Mouse (Mus musculus) ovary, postnatal 36 days (tissue): ENCODE measurements around the gene Slc35b4.
A peak's percentile ranks its signal among the peaks of the same experiment; 100 is the strongest.

Source experiments
- DNase-seq: peaks from one replicate; pipeline ENCODE4 v3.0.0; 2022; ENCODE audit warnings: low spot score, mixed read lengths

Slc35b4 gene

DNA sequence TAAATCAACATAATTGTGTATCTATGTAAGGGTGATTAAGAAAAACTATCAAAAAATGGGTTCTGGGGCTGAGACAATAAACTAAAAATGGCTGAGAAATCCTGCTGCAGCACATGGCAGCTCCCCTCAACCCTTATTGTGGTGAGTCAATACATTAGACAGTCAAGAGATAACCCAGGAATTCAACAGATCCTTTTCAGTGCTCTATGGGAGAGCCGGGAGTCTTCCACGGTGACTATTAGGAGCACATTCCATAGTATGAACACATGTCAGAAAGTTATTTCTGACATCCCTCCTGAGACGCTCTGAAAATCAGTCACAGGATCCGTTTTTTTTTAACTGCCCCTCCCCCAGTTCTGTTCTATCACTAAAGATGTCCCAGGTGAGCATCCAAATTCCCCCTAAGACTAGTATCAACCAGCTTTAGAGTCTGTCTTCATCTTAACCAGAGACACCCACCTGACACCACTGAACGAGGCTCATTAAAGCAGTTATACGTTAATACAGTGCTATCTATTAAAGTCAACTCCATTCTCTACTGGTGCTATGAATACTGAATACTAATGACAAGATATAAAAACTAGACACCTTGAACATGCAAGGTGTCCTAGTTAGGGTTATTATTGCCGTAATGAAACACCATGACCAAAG is 5.9 kb downstream of the Slc35b4 start:
- DNase-seq = no peak

DNA sequence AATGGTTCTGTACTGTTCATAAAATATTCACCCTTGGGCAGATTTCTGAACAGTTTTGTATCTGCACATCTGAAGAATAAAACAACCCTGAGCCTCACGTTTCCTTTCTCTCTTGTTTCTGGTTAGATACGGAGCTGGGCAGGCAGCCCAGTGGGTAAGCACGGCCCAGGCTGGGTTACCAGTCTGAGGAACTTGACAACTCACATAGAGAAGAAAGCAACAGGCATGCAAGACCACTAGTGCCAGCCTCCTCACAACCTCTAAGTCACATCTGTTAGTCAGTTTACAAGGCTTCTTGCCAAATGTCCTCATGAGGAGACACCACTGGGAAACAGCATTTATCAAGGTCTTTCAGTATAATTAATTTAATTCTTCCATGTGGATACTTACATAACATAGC is 8.1 kb downstream of the Slc35b4 start:
- DNase-seq = no peak

DNA sequence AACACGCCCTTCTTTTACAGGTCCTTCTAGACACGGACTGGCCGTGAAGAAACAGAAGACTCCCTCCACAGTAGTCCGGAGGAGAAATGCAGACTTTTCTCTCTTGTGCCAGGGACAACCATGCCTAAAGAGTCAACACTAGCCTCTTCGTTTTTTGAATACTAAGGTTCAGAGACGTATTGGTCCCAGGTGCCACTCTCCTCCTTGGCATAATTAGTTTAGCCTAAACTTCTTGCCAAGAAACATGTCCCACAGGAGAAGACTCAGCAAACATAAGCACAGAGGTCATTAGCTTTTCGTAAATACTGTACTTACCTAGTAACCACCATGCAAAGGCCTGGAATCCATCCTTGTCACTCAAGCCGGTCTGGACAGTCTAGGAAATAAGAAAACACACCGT is 13.9 kb downstream of the Slc35b4 start:
- no peak for DNase-seq

DNA sequence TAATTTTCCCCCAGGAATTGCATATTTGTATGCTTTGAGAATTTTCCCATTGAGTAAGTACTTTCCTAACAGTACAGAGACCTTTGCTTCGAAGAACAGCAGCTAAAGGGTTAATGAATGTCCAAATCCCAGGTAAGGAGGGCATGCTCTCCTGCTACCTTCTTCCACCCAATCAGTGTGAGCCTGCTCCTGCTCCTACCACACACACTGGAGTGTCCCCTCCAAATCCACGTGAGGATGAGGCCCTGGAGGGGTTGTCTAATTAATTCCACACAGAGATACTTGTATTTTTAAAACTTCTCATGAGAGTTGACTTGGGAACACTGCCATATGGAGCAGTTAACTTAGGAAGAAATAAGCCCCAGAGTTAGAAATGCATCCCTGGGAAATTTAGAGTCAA is 14.3 kb downstream of the Slc35b4 start:
- DNase-seq = no peak

DNA sequence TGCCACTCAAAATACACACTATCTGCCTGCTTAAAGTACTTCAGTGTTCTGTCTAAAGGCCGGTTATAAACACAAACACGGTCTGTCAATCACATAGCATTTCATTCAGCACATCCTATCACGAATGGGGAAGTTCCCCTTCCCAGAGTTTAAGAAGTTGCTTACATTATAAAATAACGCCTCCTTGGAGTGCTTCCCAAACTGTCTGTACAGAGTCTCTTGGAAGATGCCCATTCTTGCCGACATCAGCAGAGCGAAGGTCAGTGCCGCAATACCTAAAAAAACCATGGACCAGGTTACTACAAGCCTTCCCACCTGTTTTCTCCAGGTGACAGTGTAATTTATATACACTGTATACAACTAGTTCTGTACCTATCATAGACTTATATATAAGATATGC is 15.4 kb downstream of the Slc35b4 start:
- no peak for DNase-seq

DNA sequence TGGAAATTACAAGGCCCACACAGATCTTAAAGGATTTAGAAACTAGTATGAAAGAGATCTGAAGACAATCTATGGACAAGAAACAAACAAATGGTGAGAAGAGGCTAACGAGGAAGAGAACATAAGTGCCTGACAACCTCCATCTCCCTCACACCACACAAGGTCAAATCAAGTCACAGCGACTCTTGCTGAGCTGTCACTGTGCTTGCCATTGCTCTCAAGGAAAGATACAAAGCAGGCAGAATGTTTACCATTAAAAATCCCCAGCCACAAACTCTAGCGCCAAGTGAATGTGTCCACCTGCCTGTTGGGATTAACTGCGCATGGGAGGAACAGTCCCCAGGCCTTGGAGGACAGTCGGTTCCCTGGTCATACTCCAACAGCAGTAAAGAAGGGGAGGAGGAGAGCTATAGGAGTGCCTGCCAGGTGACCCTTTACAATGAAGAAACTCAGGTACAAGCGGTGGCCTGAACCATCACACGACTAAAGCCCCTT is 16.0 kb downstream of the Slc35b4 start:
- DNase-seq = no peak

DNA sequence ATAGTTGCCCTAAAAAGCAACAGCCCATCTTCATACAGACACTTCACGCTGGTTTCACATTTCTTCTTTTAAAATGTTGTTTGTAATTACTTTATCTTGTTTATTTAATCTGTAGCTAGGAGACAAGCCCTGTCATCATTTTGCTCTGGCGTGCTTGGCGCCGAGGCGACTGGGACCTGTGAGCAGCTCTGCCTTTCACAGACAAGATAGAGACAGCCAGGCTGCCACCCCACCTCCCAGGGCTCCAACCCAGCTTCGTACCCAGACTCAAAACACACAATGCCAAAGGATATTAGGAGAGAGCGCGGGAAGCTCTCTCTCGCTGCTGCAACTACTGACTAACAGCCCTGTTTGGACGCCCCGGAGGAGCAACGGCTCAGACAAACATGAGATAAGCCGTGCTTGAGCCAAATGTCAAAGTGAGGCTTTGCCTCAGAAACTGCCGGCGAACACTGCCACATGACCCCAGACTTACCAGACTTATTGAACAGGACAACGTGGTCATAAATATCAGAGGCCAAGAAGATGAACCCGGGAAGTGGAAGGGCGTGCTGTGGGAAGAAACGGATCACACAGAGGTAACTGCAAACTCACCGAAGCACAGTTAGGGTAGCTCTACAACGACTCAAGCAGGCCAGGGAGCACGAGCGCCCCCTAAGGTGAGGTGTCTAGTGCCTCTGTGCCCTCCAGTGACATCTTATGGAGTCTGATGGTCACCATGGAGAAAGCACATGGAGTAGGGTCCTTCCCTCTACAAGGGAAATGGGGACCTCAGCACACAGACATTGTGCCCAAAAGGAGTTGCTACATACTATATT is 16.7 kb downstream of the Slc35b4 start:
- peak; percentile 27 for DNase-seq

DNA sequence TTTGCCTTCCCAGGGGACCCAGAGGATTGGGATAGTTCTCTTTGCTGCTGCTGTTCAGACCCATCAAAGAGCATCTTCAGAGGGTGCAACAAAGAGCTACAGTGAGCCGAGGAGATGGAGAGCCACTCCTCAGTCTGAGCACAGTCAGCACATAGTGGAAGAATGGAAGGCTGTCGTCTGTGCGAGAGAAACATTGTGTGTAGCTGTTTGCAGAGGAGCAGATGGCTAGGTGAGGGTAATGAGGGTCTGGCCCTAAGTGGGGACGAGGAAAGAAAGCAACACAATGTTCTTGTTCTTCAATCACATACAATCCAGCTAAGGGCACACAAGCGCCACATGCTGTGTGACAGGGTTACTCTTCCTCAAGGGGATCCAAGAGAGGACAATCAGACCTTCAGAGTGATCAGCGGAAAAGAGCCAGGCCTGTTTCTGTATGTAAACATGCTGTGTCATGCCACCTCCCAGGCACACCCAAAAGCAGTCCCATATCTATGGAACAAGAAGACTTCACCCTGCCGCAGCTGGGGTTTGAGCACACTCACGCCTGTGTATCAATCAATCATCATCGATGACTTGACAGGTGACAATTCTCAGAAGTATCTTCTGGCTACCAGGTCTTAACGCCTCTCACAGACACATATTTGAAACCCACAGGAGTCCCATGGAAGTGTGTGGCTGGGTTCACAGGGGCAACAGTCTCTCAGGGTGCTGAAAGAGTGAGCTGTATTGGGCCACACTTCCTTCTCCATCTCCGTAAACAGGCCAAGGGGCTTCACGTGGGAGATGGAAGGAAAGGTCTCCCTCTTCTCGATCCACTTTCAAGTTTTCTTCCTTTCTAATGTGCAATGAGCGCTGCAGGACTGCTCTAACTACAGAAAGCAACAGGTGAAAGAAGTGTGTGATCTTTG is 19.8 kb downstream of the Slc35b4 start:
- no peak for DNase-seq

DNA sequence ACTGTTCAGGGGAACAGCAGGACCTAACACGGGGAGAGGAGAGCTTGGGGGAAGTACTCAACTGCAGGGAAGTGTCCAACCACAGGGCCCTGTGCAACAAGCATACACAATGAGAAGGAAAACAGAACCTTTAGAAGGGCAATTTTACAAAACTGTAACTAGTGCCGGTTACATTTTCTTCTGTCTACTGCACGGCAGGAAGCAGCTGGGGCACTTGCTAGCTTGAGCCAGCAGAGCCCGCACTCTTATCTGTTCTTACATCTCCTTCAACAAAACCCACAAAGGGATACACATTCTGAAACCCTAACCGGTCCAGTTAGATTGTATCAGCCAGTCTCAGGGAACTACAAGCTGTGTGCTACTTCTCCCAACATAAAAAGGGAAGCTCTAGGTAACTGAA is 20.9 kb downstream of the Slc35b4 start:
- no peak for DNase-seq

DNA sequence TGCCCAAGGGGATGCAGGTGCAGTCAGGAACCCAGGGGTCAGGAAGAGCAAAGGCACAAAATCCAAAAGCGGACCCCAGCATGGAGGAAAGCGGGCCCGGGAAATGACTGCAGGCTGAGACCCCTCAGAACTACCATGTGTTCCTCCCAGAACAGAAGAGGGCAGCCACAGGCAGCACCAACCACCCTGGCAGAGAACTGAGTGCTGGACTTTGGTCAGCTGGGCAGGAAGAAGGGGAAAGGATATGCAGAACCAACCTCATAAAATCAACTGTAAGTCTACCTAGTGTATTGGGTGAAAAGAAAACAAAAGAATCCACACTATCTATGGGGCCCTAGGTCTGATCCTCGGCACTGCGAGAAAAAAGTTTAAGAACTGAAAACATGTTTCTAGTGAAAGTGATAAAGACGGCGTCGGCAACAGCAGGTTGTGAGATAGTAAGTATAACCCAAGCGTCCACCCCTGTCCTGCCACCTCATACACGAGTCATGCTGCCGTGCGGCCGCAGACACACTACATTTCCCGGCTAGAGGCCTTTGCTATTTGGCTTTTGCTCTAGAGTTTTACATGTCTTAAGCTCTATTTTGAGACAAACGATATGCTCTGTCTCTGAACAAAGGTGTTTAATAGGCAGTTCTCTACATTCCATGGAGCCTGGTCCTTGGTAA is 21.6 kb downstream of the Slc35b4 start:
- no peak for DNase-seq

DNA sequence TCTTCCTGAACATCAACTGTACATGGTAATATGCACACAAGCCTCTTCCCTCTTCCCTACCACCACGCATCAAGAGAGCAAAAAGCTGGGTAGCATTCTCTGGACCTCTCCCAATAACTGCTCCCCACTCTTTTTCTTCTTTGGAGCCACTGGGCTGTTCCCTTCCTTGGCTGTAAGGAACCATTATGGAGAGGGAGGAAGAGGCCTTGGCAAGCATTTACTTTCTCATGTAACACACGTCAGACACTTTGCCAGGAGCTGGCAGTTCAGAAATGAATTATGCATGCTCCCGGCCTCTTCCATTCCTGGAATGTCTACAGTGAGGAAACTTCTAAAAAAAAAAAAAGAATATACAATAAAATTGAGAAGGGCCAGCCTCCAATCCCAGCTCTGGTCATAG is 22.7 kb downstream of the Slc35b4 start:
- DNase-seq = no peak

DNA sequence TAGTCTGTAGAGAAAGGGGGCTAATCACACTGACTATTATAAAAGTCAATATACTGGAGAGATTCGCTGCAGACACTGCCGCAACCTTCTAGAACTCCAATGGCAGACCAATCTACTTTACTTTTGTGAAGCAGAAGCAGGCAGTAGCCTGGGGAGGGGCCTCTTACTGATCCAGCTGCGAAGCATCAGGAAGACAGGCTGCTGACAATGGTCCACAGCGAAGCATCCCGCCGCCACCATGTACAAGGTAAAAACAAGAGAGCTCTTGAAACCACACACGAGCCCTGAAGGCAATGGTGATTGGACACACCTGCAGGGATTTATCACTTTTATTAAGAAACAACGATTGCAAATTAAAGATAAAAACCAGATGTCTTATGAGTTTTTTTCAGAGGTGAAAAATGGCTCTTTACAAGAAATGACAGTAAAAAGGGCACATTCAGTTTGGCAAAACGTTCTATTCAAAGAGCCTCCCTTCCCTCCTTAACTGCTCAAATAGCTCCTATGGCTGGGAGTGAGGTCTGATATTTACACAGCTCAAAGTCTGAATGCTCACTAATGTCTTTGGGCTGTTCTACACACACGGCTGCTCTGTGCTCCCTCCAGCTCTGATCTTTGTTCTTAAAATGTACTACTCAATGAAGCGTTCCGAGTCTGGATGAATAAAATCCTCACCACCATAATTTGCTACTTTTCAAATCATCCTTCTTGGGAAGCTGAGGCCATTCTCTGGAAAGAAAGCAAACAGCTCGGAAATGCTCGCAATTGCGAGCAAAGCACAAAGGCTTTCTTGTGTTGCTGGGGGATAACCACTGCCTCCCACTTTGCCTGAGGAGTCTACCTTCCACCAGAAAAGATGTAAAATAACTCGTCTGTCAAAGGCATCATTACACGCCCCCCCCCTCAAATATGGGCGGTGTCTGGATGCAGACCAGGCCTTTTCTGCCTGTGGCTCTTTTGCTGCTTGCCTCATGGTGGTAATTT is 23.6 kb downstream of the Slc35b4 start:
- DNase-seq = no peak

DNA sequence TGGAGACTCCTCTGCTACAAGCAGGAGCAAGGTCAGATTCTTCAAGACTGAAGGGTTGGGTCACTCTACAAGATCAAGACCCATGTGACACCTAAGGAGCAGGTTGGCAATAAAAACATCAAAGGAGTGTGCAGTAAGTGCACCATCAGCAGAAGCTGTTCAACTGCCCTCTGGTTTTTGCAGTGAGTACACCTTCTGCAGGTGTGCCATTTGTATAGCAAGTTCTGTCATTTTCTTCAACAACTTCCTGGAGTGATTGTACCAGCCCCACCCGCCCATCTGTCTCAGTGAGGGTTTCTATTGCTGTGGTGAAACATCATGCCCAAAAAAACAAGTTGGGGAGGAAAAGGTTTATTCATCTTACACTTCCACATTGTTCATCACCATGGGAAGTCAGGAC is 27.1 kb downstream of the Slc35b4 start:
- DNase-seq = no peak

DNA sequence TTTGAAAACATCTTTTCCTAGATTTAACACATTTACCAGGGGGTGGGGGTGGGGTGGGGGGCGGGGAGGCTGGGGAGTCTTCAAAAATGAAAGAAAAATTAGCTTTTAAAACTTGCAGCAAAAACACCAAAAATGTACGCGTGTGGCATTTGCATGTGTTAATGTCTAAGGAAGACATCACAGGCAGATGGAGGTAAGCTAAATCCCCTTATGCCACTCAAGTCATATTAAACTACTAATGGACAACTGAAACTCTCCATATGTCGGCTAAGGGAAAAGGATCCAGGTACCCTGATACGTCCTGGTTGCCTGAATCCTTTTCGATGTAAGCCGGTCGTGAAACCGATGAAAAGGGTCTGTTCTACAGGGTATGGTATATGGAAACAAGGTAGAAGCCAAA is 27.8 kb downstream of the Slc35b4 start:
- no peak for DNase-seq

DNA sequence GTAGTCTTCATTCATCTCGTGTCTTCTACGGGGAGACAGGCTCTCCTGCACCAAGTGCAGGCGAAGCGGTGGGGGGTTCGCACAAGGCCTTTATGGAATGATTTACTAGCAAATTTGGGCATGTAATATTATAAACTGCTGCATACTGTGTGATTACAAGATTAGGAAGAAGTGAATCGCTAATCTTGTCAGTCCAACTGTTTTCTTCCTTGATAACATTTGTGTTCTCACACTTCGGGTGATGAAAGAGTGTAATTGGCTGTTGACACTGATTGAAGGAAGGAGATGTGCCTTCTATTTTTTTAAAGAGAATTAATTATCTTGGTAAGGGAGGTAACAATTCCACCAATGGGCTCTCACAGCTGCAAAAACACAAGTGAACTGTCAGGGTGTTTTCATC is 28.3 kb downstream of the Slc35b4 start:
- DNase-seq = no peak

DNA sequence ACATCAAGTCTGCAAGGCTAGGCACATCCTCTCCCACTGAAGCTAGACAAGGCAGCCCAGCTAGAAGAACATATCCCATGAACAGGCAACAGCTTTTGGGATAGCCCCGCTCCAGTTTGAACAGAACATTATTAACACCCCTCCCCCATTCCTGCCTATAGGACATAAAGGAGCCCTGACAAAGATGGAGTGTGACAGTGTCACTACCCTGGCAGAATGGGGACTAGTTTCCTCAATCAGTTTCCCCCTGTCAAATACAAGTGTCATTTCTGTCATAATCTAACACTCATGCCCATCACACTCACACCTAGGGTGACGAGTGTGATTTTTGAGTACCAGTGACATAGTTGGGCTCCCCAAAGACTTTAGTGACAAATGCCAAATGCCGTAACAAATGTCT is 28.9 kb downstream of the Slc35b4 start:
- no peak for DNase-seq

DNA sequence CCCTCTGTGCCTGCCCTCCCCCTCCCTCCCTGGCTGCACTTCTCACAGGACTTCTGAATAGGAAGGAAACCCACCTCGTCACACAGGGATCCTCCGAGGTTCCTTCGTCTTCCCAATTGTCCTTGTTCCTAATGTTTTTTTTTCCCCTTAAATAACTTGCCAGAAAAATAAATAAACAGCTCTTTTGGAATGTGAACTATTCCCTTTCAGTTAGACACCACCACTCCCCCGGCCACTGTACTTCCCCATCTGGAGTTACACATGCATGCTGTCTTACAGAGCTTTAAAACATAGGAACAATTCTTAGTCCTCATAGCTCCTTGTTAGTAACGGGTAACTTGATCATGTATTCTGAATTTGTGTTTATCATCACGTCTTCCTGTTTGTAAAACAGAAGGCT is 30.9 kb downstream of the Slc35b4 start:
- DNase-seq = no peak

DNA sequence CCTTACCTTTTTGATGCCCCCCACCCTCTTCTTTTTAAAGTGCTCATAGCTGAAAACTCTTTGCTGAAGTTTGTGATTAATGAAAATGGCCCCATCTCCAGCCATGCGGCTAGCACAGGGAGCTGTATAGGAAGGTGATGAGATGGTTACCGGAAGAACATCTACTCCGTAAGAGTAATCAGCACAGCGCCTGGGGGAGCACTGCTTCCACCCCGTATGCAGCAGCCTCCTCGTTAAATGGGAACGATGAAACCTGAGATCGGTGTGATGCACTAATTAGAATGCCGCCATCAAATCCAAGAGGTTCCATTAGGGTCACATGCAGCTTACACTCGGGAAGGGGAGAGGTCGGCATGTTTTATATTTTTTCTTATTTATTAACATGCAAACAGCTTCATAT is 34.0 kb downstream of the Slc35b4 start:
- no peak for DNase-seq

DNA sequence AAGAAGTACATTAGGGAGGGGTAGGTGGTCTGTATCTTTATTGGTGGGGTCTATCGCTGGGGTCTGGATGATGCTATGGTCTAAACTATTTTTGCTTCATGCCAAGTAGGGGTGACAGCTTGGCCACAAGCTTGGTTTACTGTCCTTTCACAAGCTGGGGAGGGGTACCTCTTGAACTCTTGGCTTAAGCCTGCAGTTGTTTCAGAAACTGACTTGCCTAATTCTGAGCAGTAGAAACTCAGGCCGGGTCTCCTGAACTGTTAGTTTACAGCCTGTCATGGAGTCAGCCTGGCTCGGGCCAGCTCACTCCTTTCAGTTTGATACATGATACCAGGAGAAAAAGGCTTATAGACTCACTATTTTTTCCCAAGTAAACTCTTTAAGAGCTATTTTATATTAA is 38.5 kb downstream of the Slc35b4 start:
- DNase-seq = no peak

DNA sequence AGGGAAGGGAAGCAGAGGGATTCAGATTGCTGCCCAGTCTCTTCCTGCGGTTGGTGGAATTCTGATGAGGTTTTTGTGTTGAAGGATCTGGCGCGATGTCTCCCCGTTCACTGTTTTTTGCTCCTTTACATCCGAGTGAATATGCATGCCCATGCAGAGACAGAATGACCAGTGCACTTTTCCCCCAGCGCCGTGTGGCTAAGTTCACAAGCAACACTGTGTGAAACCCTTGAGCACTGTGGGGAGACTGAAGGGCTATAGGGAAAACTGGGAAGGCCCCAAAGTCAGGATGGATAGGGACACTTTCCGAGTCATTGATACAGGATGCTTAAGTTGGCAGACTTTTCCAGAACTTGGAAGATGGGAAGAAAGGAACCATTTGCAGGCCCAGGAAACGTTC is 44.5 kb downstream of the Slc35b4 start:
- no peak for DNase-seq

DNA sequence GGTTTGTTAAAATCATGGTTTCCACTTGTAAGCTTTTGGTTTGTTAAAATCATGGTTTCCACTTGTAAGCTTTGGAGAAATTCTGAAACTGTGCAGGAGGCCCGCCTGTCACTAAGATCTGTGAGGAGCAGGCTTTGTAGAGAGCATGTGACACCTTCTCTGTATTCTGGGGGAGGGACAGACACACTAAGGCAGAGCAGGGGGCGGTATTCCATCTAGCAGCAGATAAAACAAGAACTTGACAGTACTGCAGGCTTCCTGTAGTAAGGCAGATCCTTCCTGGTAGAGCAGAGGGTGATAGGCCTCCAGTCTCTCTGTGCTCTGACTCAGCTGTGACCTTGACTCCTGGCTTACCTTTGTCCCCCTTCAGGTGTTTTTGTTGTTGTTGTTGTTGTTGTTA is 47.6 kb downstream of the Slc35b4 start:
- DNase-seq = no peak
